ENCODE assay signal across 10 mouse cellular contexts in genomic region chr17:31635781-31636180, GRCm38 (mm10). TPM values are rescaled to one million over a fixed set of nuclear protein-coding genes. Genes with fewer than 3 reads are reported as not detected.
DNase-seq lines count a peak whose midpoint lies in the region; ATAC-seq and TF ChIP-seq lines count a peak whose summit lies in the region.
"Had no signal": no experiment of that assay in that cellular context is flagged by ENCODE, and none has a peak within 500 bp of the region (broad histone marks: within the 10 kb centered on the region; RNA-seq: fewer than 3 reads in every experiment).

No protein-coding gene starts in this region.

- WGBS in hindbrain, embryonic 13.5 days = 61% methylated on average over 11 of the region's 11 CpGs
- 59% methylated on average over 11 of the region's 11 CpGs for WGBS in hindbrain, embryonic 12.5 days
- WGBS in forebrain, postnatal 0 days = 67% methylated on average over 11 of the region's 11 CpGs
- WGBS in liver, embryonic 15.5 days (ENCODE audit: insufficient replicate concordance) = 59% methylated on average over 11 of the region's 11 CpGs

- H3K4me3 ChIP-seq in hindbrain, embryonic 13.5 days = peak overlapping the region; percentile 52; the same call in 1 of the 2 replicates
- H3K4me3 ChIP-seq in hindbrain, embryonic 12.5 days = no peak overlapping the region
- H3K4me3 ChIP-seq in forebrain, postnatal 0 days (ENCODE audit: low read depth, low read length) = no peak overlapping the region
- peak overlapping the region; percentile 53 for H3K4me3 ChIP-seq in liver, embryonic 15.5 days (replicated peaks)

- H3K27me3 ChIP-seq in hindbrain, embryonic 13.5 days = peaks cover 36% of the 10 kb centered on the region
- peaks cover 34% of the 10 kb centered on the region for H3K27me3 ChIP-seq in hindbrain, embryonic 12.5 days
- no peaks in the 10 kb centered on the region; the same call in 1 of the 2 replicates for H3K27me3 ChIP-seq in forebrain, postnatal 0 days (ENCODE audit: insufficient read depth, low read length)
- peaks cover 44% of the 10 kb centered on the region for H3K27me3 ChIP-seq in liver, embryonic 15.5 days

- no peak for TF ChIP-seq CTCF in forebrain, postnatal 0 days (IDR thresholded peaks at IDR 0.05; ENCODE audit: low read depth)

- H3K36me3 ChIP-seq in hindbrain, embryonic 13.5 days = no peaks in the 10 kb centered on the region
- H3K36me3 ChIP-seq in hindbrain, embryonic 12.5 days = no peaks in the 10 kb centered on the region
- no peaks in the 10 kb centered on the region for H3K36me3 ChIP-seq in forebrain, postnatal 0 days (ENCODE audit: insufficient read depth)
- H3K36me3 ChIP-seq in liver, embryonic 15.5 days (replicated peaks) = no peaks in the 10 kb centered on the region

- peak; percentile 48 for DNase-seq in ES-CJ7 (ENCODE audit: low read depth, low spot score)
- DNase-seq in forebrain, postnatal 0 days = no peak
- DNase-seq in gastrocnemius, postnatal 14 days = no peak
- DNase-seq in left cerebral cortex, postnatal 25 days (ENCODE audit: low spot score in 2 of 2) = no peak
- no peak for DNase-seq in gastrocnemius, postnatal 36 days
- DNase-seq: adrenal gland, postnatal 10 days; gastrocnemius, postnatal 10 days had no signal

- H3K9me3 ChIP-seq in hindbrain, embryonic 13.5 days = no peaks in the 10 kb centered on the region
- H3K9me3 ChIP-seq in hindbrain, embryonic 12.5 days (replicated peaks) = no peaks in the 10 kb centered on the region
- no peaks in the 10 kb centered on the region for H3K9me3 ChIP-seq in forebrain, postnatal 0 days (ENCODE audit: low read length)
- H3K9me3 ChIP-seq in liver, embryonic 15.5 days (replicated peaks) = no peaks in the 10 kb centered on the region

- no peak for ATAC-seq in hindbrain, embryonic 13.5 days (ENCODE audit: low FRiP score)
- ATAC-seq in hindbrain, embryonic 12.5 days (ENCODE audit: low FRiP score) = no peak
- no peak for ATAC-seq in forebrain, postnatal 0 days
- ATAC-seq in liver, embryonic 15.5 days (ENCODE audit: insufficient read depth) = no peak

- no peak overlapping the region for H3K9ac ChIP-seq in hindbrain, embryonic 13.5 days
- no peak overlapping the region for H3K9ac ChIP-seq in hindbrain, embryonic 12.5 days
- H3K9ac ChIP-seq in forebrain, postnatal 0 days = no peak overlapping the region
- H3K9ac ChIP-seq in liver, embryonic 15.5 days = no peak overlapping the region

- intact Hi-C loops in gastrocnemius, postnatal 14 days (cut with DNase I; ENCODE audit: low total_unique reads) = no loop called here
- intact Hi-C loops in left cerebral cortex, postnatal 25 days (cut with DNase I) = no loop called here
- intact Hi-C loops in gastrocnemius, postnatal 36 days (cut with DNase I) = no loop called here

- no peak overlapping the region for H3K27ac ChIP-seq in hindbrain, embryonic 13.5 days
- H3K27ac ChIP-seq in hindbrain, embryonic 12.5 days = no peak overlapping the region
- H3K27ac ChIP-seq in forebrain, postnatal 0 days (ENCODE audit: low read depth, low read length) = no peak overlapping the region
- H3K27ac ChIP-seq in liver, embryonic 15.5 days (replicated peaks) = 0 out of 2 replicates have a peak overlapping the region, but pooled peaks have one; percentile 42

- H3K4me2 ChIP-seq in hindbrain, embryonic 13.5 days = peak overlapping the region; percentile 80; the same call in 1 of the 2 replicates
- no peak overlapping the region for H3K4me2 ChIP-seq in hindbrain, embryonic 12.5 days (replicated peaks)
- peak overlapping the region; percentile 93 for H3K4me2 ChIP-seq in forebrain, postnatal 0 days (ENCODE audit: low read depth)
- H3K4me2 ChIP-seq in liver, embryonic 15.5 days = peak overlapping the region; percentile 71

- peaks cover 22% of the 10 kb centered on the region for H3K4me1 ChIP-seq in hindbrain, embryonic 13.5 days (replicated peaks)
- H3K4me1 ChIP-seq in hindbrain, embryonic 12.5 days = peaks cover 18% of the 10 kb centered on the region
- H3K4me1 ChIP-seq in forebrain, postnatal 0 days (ENCODE audit: insufficient read depth) = peaks cover 4% of the 10 kb centered on the region
- peaks cover 31% of the 10 kb centered on the region for H3K4me1 ChIP-seq in liver, embryonic 15.5 days (replicated peaks)

RNA-seq across cellular contexts. Expression of gene Cbs, which starts 1.3 kb away (rescaled TPM):
- polyA plus RNA-seq in hindbrain, embryonic 13.5 days (2015; fragmentation: Nextera tagmentation; extraction: Ambion mirVana) = 4.5 and 4.6 TPM in 2 replicates
- 2.3 and 3.3 TPM in 2 replicates for polyA plus RNA-seq in hindbrain, embryonic 12.5 days (2016; fragmentation: Nextera tagmentation; extraction: Ambion mirVana)
- 18.6 and 20.2 TPM in 2 replicates for total RNA-seq in forebrain, postnatal 0 days (2014; rRNA removed)
- polyA plus RNA-seq in forebrain, postnatal 0 days (2015; fragmentation: Nextera tagmentation; extraction: Ambion mirVana) = 16.3 and 22.3 TPM in 2 replicates
- 35.7 and 50.7 TPM in 2 replicates for polyA plus RNA-seq in liver, embryonic 15.5 days (2015; fragmentation: Nextera tagmentation; extraction: Ambion mirVana)
- total RNA-seq in gastrocnemius, postnatal 14 days (2021) = under 1 TPM; 0.35 to 0.44 TPM
- 10 to 100 TPM; 34.5 to 46.9 TPM for total RNA-seq in left cerebral cortex, postnatal 25 days (2021)
- under 1 TPM; 0.32 to 0.77 TPM for total RNA-seq in gastrocnemius, postnatal 36 days (2021)

RNA-seq across cellular contexts. Expression of gene U2af1, which starts 22.9 kb away (rescaled TPM):
- polyA plus RNA-seq in hindbrain, embryonic 13.5 days (2015; fragmentation: Nextera tagmentation; extraction: Ambion mirVana) = 234 and 244 TPM in 2 replicates
- 293 and 303 TPM in 2 replicates for polyA plus RNA-seq in hindbrain, embryonic 12.5 days (2016; fragmentation: Nextera tagmentation; extraction: Ambion mirVana)
- total RNA-seq in forebrain, postnatal 0 days (2014; rRNA removed) = 86.4 and 102 TPM in 2 replicates
- polyA plus RNA-seq in forebrain, postnatal 0 days (2015; fragmentation: Nextera tagmentation; extraction: Ambion mirVana) = 264 and 273 TPM in 2 replicates
- 138 and 139 TPM in 2 replicates for polyA plus RNA-seq in liver, embryonic 15.5 days (2015; fragmentation: Nextera tagmentation; extraction: Ambion mirVana)
- 10 to 100 TPM; 69.9 to 83.9 TPM for total RNA-seq in gastrocnemius, postnatal 14 days (2021)
- 100 to 1,000 TPM; 107 to 119 TPM for total RNA-seq in left cerebral cortex, postnatal 25 days (2021)
- 10 to 100 TPM; 56.8 to 65.7 TPM for total RNA-seq in gastrocnemius, postnatal 36 days (2021)

RNA-seq across cellular contexts. Expression of gene Cryaa, which starts 41.8 kb away (rescaled TPM):
- polyA plus RNA-seq in hindbrain, embryonic 13.5 days (2015; fragmentation: Nextera tagmentation; extraction: Ambion mirVana) = not detected in 2 replicates
- not detected in 2 replicates for polyA plus RNA-seq in hindbrain, embryonic 12.5 days (2016; fragmentation: Nextera tagmentation; extraction: Ambion mirVana)
- total RNA-seq in forebrain, postnatal 0 days (2014; rRNA removed) = not detected in 2 replicates
- 0.28 TPM in 1 of 2 replicates, not detected in the other for polyA plus RNA-seq in forebrain, postnatal 0 days (2015; fragmentation: Nextera tagmentation; extraction: Ambion mirVana)
- not detected in 2 replicates for polyA plus RNA-seq in liver, embryonic 15.5 days (2015; fragmentation: Nextera tagmentation; extraction: Ambion mirVana)
- not detected for total RNA-seq in gastrocnemius, postnatal 14 days (2021)
- not detected for total RNA-seq in left cerebral cortex, postnatal 25 days (2021)
- total RNA-seq in gastrocnemius, postnatal 36 days (2021) = not detected
- total RNA-seq: adrenal gland, postnatal 10 days; gastrocnemius, postnatal 10 days had no signal

Comparison
In these comparisons a context has a peak if more than half of its experiments do, and no peak if none do; other contexts are left out.
1. H3K4me3 ChIP-seq: peak in hindbrain, embryonic 13.5 days (single experiment) and liver, embryonic 15.5 days (single experiment); none in hindbrain, embryonic 12.5 days (single experiment) and forebrain, postnatal 0 days (single experiment).
2. RNA of gene Cbs, which starts 1.3 kb away (total RNA-seq): 34.5 to 46.9 TPM in left cerebral cortex, postnatal 25 days and 18.6 to 20.2 TPM in forebrain, postnatal 0 days; 0.32 to 0.77 TPM in gastrocnemius, postnatal 36 days and 0.35 to 0.44 TPM in gastrocnemius, postnatal 14 days; every median in the first group is over 10 times any median in the second.